Mouse (Mus musculus) bone marrow macrophage, adult 2 months (primary cell): ENCODE results near the gene Pigt.

ENCODE experiments used
- CTCF ChIP-seq: IDR thresholded peaks from 2 replicates; pipeline ENCODE4 v1.5.1; 2012; ENCODE audit warnings: low read depth, mild to moderate bottlenecking, low read length, moderate library complexity
- POLR2A ChIP-seq: IDR thresholded peaks from 2 replicates; pipeline ENCODE4 v1.6.1; 2012; ENCODE audit warnings: mild to moderate bottlenecking, low read depth, low read length, borderline replicate concordance

DNA sequence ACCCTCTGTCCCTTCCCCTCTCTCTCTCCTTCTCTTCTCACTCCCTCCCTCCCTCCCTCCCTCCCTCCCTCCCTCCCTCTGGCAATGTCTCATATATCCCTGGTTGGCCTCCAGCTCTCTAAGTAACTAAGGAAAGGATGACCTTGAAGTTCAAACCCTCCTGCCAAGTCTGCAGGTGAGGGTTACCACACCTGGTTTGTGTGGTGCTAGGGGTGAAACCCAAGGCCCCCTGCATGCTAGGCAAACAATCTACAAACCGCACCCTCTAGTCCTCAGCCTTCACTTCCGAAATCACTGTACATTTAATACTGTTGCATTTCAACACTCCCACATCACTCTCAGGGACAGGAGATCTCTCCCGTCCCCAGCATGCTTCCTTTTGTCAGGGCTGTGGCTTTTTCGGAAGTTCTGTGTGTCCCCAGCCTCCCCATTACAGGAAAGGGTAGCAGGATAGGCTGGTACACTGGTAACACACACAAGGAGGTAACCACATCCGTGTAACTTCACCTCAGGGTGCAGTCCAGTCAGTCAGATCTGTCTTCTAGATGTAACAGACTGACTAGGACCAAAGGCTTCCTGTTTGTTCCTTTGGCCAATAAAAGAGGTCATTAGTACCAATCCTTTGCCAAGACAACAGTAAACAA is 47.3 kb downstream of the Pigt start:
- TF ChIP-seq CTCF (no peak), POLR2A (no peak)
